ENCODE assay signal across 9 mouse cellular contexts in genomic region chr7:122940371-122941075, GRCm38 (mm10). TPM values are rescaled to one million over a fixed set of nuclear protein-coding genes. Genes with fewer than 3 reads are reported as not detected.
DNase-seq lines count a peak whose midpoint lies in the region; TF ChIP-seq lines count a peak whose summit lies in the region.
"Had no signal": no experiment of that assay in that cellular context is flagged by ENCODE, and none has a peak within 500 bp of the region (broad histone marks: within the 10 kb centered on the region; RNA-seq: fewer than 3 reads in every experiment).

No protein-coding gene starts in this region.

- H3K27ac ChIP-seq in MEL (ENCODE audit: control insufficient read depth, low read depth, low read length), result peak overlapping the region; percentile 17
- H3K27ac ChIP-seq in hindbrain, embryonic 10.5 days, result 0 out of 2 replicates have a peak overlapping the region, but pooled peaks have one; percentile 35

- no peak for TF ChIP-seq CTCF in MEL (IDR thresholded peaks at IDR 0.05 in 2 of 3, conservative IDR thresholded peaks at IDR 0.05 in 1 of 3; ENCODE audit: control insufficient read depth in 1 of 3, insufficient read depth in 1 of 3, low read depth in 2 of 3, low read length in 3 of 3, poor library complexity in 1 of 3, severe bottlenecking in 1 of 3)

- H3K9ac ChIP-seq in MEL (ENCODE audit: control insufficient read depth, low read depth, low read length, poor library complexity, severe bottlenecking), result peak overlapping the region; percentile 35

- no peaks in the 10 kb centered on the region for H3K9me3 ChIP-seq in MEL (replicated peaks; ENCODE audit: insufficient read depth, low read length)
- H3K9me3 ChIP-seq in hindbrain, embryonic 10.5 days, result no peaks in the 10 kb centered on the region; the same call in 1 of the 2 replicates

- no peak for TF ChIP-seq RAD21 in MEL (IDR thresholded peaks at IDR 0.05; ENCODE audit: low read depth, low read length)

- peak in 1 of 2 experiments; percentile 44; a peak in 1 of 4 replicates for TF ChIP-seq POLR2A in MEL (IDR thresholded peaks at IDR 0.05; ENCODE audit: control insufficient read depth in 1 of 2, insufficient read depth in 1 of 2, low read depth in 1 of 2, low read length in 2 of 2, poor library complexity in 1 of 2)

- peaks cover 0 to 5% of the 10 kb centered on the region in 2 experiments; a peak in 1 of 4 replicates for H3K36me3 ChIP-seq in MEL (ENCODE audit: control insufficient read depth in 1 of 2, insufficient read depth in 2 of 2, low read length in 2 of 2)
- H3K36me3 ChIP-seq in hindbrain, embryonic 10.5 days, result no peaks in the 10 kb centered on the region

- H3K4me3 ChIP-seq in MEL (ENCODE audit: control insufficient read depth in 1 of 2, insufficient read depth in 1 of 2, low read depth in 2 of 2, low read length in 2 of 2), result peak overlapping the region; percentile 65
- peak overlapping the region; percentile 30 for H3K4me3 ChIP-seq in hindbrain, embryonic 10.5 days
- H3K4me3 ChIP-seq: erythroblast, embryonic 14.5 days had no signal

- peak; percentile 68 for DNase-seq in 416B (ENCODE audit: low read depth)
- DNase-seq in MEL (ENCODE audit: low read depth, low spot score), result peak; percentile 78
- DNase-seq in hindbrain, embryonic 10.5 days (ENCODE audit: low spot score), result no peak
- peak; percentile 31 for DNase-seq in lung, postnatal 36 days
- DNase-seq in thymus, postnatal 0 days (ENCODE audit: low spot score), result peak; percentile 80
- no peak for DNase-seq in cerebellum, adult 9-11 months
- no peak for DNase-seq in kidney, adult 9 months
- DNase-seq in adrenal gland, postnatal 10 days, result no peak

- H3K27me3 ChIP-seq in MEL (ENCODE audit: control insufficient read depth in 1 of 2, insufficient read depth in 2 of 2, low read length in 2 of 2), result no peaks in the 10 kb centered on the region
- H3K27me3 ChIP-seq in hindbrain, embryonic 10.5 days (ENCODE audit: insufficient read depth, poor library complexity, severe bottlenecking), result no peaks in the 10 kb centered on the region

- H3K79me2 ChIP-seq in MEL (ENCODE audit: control insufficient read depth, insufficient read depth, low read length, poor library complexity), result no peaks in the 10 kb centered on the region

- WGBS in hindbrain, embryonic 10.5 days, result 13% methylated on average over 12 of the region's 12 CpGs

- H3K4me1 ChIP-seq in MEL (ENCODE audit: control insufficient read depth in 1 of 2, insufficient read depth in 2 of 2, low read length in 2 of 2), result peaks cover 0 to 5% of the 10 kb centered on the region in 2 experiments; a peak in 2 of 4 replicates
- peaks cover 9% of the 10 kb centered on the region; the same call in 1 of the 2 replicates for H3K4me1 ChIP-seq in hindbrain, embryonic 10.5 days (replicated peaks)

- TF ChIP-seq EP300 in MEL (IDR thresholded peaks at IDR 0.05; ENCODE audit: low read depth in 1 of 2, low read length in 2 of 2), result 0 out of 4 replicates have a peak, but pooled peaks of 1 of the 2 experiments have one; percentile 11

TF ChIP-seq in MEL, 35 proteins besides CTCF, POLR2A, EP300 and RAD21:
- TF ChIP-seq USF2 (IDR thresholded peaks at IDR 0.05; ENCODE audit: borderline replicate concordance in 1 of 2, insufficient read depth in 1 of 2, low read depth in 1 of 2, low read length in 2 of 2), result no peak
- TF ChIP-seq CHD2 (IDR thresholded peaks at IDR 0.05; ENCODE audit: low read length), result no peak
- no peak for TF ChIP-seq ELF1 (IDR thresholded peaks at IDR 0.05; ENCODE audit: low read depth, low read length)
- TF ChIP-seq MAFK (IDR thresholded peaks at IDR 0.05; ENCODE audit: borderline replicate concordance, low read depth, low read length), result no peak
- TF ChIP-seq UBTF (IDR thresholded peaks at IDR 0.05; ENCODE audit: borderline replicate concordance, insufficient read depth, low read depth, low read length), result no peak
- no peak for TF ChIP-seq CHD1 (IDR thresholded peaks at IDR 0.05; ENCODE audit: low read depth, low read length)
- TF ChIP-seq NELFE (IDR thresholded peaks at IDR 0.05; ENCODE audit: low read depth, low read length), result peak; percentile 29; the same call in 1 of the 2 replicates
- 0 out of 2 replicates have a peak, but pooled peaks have one; percentile 26 for TF ChIP-seq ZMIZ1 (IDR thresholded peaks at IDR 0.05; ENCODE audit: low read depth, low read length)
- TF ChIP-seq TBP (IDR thresholded peaks at IDR 0.05; ENCODE audit: low read depth, low read length), result no peak
- no peak for TF ChIP-seq SMC3 (IDR thresholded peaks at IDR 0.05; ENCODE audit: low read depth, low read length)
- no peak for TF ChIP-seq MYB (IDR thresholded peaks at IDR 0.05; ENCODE audit: low read depth, low read length)
- no peak for TF ChIP-seq KAT2A (conservative IDR thresholded peaks at IDR 0.05; ENCODE audit: low read depth, low read length)
- no peak for TF ChIP-seq ZNF384 (IDR thresholded peaks at IDR 0.05; ENCODE audit: low read depth, low read length)
- TF ChIP-seq JUND (IDR thresholded peaks at IDR 0.05; ENCODE audit: low read depth, low read length), result no peak
- TF ChIP-seq MYC (IDR thresholded peaks at IDR 0.05; ENCODE audit: low read depth, low read length), result 0 out of 2 replicates have a peak, but pooled peaks have one; percentile 19
- TF ChIP-seq MAX (IDR thresholded peaks at IDR 0.05; ENCODE audit: low read length), result peak; percentile 59; the same call in 1 of the 2 replicates
- peak; percentile 50; the same call in 1 of the 2 replicates for TF ChIP-seq BHLHE40 (IDR thresholded peaks at IDR 0.05; ENCODE audit: borderline replicate concordance, low read depth, low read length)
- peak; percentile 37; the same call in 1 of the 2 replicates for TF ChIP-seq MXI1 (IDR thresholded peaks at IDR 0.05; ENCODE audit: low read depth, low read length)
- TF ChIP-seq ZC3H11A (IDR thresholded peaks at IDR 0.05; ENCODE audit: low read depth, low read length), result no peak
- TF ChIP-seq POLR2AphosphoS5 (IDR thresholded peaks at IDR 0.05; ENCODE audit: borderline replicate concordance, low read depth, low read length), result no peak
- TF ChIP-seq ETS1 (IDR thresholded peaks at IDR 0.05; ENCODE audit: low read depth, low read length), result peak; percentile 36; the same call in 1 of the 2 replicates
- no peak for TF ChIP-seq RCOR1 (IDR thresholded peaks at IDR 0.05; ENCODE audit: low read depth, low read length)
- TF ChIP-seq NRF1 (IDR thresholded peaks at IDR 0.05; ENCODE audit: insufficient read depth, low read depth, low read length, poor library complexity, severe bottlenecking), result no peak
- no peak for TF ChIP-seq MEF2A (IDR thresholded peaks at IDR 0.05; ENCODE audit: extremely low read depth, insufficient replicate concordance, low read depth, low read length, poor library complexity, severe bottlenecking)
- TF ChIP-seq GABPA (IDR thresholded peaks at IDR 0.05; ENCODE audit: low read depth, low read length), result no peak
- TF ChIP-seq ZKSCAN1 (IDR thresholded peaks at IDR 0.05; ENCODE audit: low read depth, low read length), result no peak
- no peak for TF ChIP-seq E2F4 (IDR thresholded peaks at IDR 0.05; ENCODE audit: borderline replicate concordance, low read depth, low read length)
- no peak for TF ChIP-seq TAL1 (IDR thresholded peaks at IDR 0.05; ENCODE audit: low read length)
- TF ChIP-seq TCF12 (IDR thresholded peaks at IDR 0.05; ENCODE audit: low read depth, low read length), result no peak
- TF ChIP-seq POLR2AphosphoS2 (IDR thresholded peaks at IDR 0.05; ENCODE audit: low read length), result no peak
- no peak for TF ChIP-seq GATA1 (IDR thresholded peaks at IDR 0.05; ENCODE audit: low read depth, low read length)
- peak; percentile 49; the same call in 1 of the 2 replicates for TF ChIP-seq SIN3A (IDR thresholded peaks at IDR 0.05; ENCODE audit: low read length)
- TF ChIP-seq USF1 (IDR thresholded peaks at IDR 0.05; ENCODE audit: low read depth, low read length), result no peak

RNA-seq across cellular contexts. Expression of gene Rbbp6, which starts 25.0 kb away (rescaled TPM):
- 22.7 and 25.6 TPM in 2 replicates for total RNA-seq in MEL (2012; rRNA removed)
- polyA plus RNA-seq in MEL (2012; ENCODE audit: insufficient read depth in 1 of 2, insufficient read length in 2 of 2, low read depth in 1 of 2, low replicate concordance in 2 of 2, missing spikeins in 1 of 2), result 10 to 100 TPM in 1 of 2 experiments, not detected in 1; 70.6 TPM
- 20.2 and 26.2 TPM in 2 replicates for polyA plus RNA-seq in hindbrain, embryonic 10.5 days (2016; fragmentation: Nextera tagmentation; extraction: Ambion mirVana)
- 26.6 and 33.9 TPM in 2 replicates for polyA plus RNA-seq in thymus, postnatal 0 days (2015; fragmentation: Nextera tagmentation; extraction: Ambion mirVana)
- total RNA-seq in adrenal gland, postnatal 10 days (2021), result 10 to 100 TPM; 49.0 to 64.5 TPM

Comparison
In these comparisons a context has a peak if more than half of its experiments do, and no peak if none do; other contexts are left out.
1. DNase-seq: peak in 416B (single experiment), MEL (single experiment), lung, postnatal 36 days (single experiment) and thymus, postnatal 0 days (single experiment); none in hindbrain, embryonic 10.5 days (single experiment), cerebellum, adult 9-11 months (single experiment), kidney, adult 9 months (single experiment) and adrenal gland, postnatal 10 days (single experiment).